Mouse (Mus musculus): ENCODE results near the gene Plekhh3. TPM values are rescaled to one million over a fixed set of nuclear protein-coding genes. Genes with fewer than 3 reads are reported as not detected.

Gene Plekhh3
- polyA plus RNA-seq, 1 experiment from 2014 or later: 12.3 TPM

DNA sequence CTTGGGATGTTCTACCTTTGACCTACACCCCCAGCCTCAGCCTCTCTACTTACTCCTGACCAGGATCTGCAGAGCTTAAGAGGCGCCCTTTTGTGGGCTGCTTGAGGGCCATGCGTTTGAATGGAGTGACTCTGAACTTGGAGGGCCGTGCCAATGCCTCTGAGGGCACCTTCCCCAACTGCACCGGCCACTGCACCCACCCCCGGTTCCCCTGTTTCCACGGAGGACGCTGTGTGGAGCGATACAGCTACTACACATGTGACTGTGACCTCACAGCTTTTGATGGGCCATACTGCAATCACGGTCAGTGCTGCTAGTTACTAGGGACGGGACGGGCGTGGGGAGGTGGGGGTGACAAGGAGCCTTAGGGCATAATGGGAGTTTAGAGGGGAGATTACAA is 13.8 kb upstream of the Plekhh3 start:
- Histone ChIP-seq H3K27me3 (peaks cover 18% of the 10 kb centered on the region; the same call in 1 of the 2 replicates), H3K4me2 (replicated peaks) (no peak overlapping the region), H3K4me3 (no peak overlapping the region), H3K9ac (replicated peaks) (no peak overlapping the region), H3K4me1 (peaks cover 11% of the 10 kb centered on the region), H3K9me3 (no peaks in the 10 kb centered on the region), H3K27ac (replicated peaks) (no peak overlapping the region), H3K36me3 (no peaks in the 10 kb centered on the region)
- WGBS: 89% methylated on average over 12 of the region's 12 CpGs
- ATAC-seq (ENCODE audit: low FRiP score, low read depth): no peak

DNA sequence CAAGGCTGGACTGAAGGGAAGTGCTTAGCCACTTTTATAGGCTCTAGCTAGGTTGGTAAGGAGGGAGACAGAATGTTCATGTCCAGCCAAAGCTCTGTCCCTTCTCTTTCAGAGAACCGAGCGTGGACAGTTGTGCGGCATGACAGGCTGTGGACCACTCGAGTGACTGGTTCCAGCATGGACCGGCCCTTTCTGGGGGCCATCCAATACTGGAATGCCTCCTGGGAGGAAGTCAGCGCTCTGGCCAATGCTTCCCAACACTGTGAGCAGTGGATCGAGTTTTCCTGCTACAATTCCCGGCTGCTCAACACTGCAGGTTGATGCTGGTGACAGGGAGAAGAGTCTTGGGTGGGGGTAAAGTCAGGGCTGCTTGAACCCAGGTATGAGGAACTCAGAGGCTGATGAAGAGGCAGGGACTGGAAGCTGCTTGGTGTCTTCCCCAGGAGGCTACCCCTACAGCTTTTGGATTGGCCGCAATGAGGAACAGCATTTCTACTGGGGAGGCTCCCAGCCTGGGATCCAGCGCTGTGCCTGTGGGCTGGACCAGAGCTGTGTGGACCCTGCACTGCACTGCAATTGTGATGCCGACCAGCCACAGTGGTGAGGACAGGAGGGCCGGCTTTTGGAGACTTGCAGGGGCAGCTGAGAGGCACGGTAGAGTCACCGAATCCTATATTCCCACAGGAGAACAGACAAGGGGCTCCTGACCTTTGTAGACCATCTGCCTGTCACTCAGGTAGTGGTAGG is 11.8 kb upstream of the Plekhh3 start:
- H3K36me3 ChIP-seq: no peaks in the 10 kb centered on the region
- H3K9me3 ChIP-seq: no peaks in the 10 kb centered on the region
- H3K9ac ChIP-seq (replicated peaks): 0 out of 2 replicates have a peak overlapping the region, but pooled peaks have one; percentile 24
- H3K27ac ChIP-seq (replicated peaks): no peak overlapping the region
- 81% methylated on average over 14 of the region's 14 CpGs for WGBS
- H3K4me3 ChIP-seq: no peak overlapping the region
- no peak for ATAC-seq (ENCODE audit: low FRiP score, low read depth)
- peaks cover 2% of the 10 kb centered on the region; the same call in 1 of the 2 replicates for H3K4me1 ChIP-seq
- H3K4me2 ChIP-seq (replicated peaks): no peak overlapping the region
- H3K27me3 ChIP-seq: peaks cover 36% of the 10 kb centered on the region

DNA sequence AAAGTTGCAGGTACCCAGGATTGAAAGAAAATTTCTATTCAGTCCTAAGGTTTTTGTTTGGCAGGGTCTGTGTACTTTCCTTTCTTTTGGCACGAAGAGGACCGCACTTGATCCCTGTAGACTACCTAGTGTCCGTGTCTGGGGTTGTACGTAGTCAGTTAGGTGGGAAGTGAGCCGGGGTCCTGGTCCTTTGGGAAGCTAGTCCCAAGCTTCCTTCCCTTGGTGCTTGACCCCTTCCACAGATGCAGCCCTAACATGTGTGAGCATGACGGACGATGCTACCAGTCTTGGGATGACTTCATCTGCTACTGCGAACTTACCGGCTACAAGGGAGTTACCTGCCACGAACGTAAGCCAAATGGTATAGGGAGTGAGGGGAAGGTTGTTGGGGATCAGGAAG is 10.8 kb upstream of the Plekhh3 start:
- 93% methylated on average over 11 of the region's 11 CpGs for WGBS
- H3K4me2 ChIP-seq (replicated peaks): no peak overlapping the region
- no peaks in the 10 kb centered on the region for H3K36me3 ChIP-seq
- H3K27me3 ChIP-seq: peaks cover 46% of the 10 kb centered on the region
- H3K4me1 ChIP-seq: peaks cover 7% of the 10 kb centered on the region
- H3K4me3 ChIP-seq: no peak overlapping the region
- H3K9ac ChIP-seq (replicated peaks): no peak overlapping the region
- H3K27ac ChIP-seq (replicated peaks): no peak overlapping the region
- ATAC-seq (ENCODE audit: low FRiP score, low read depth): no peak
- H3K9me3 ChIP-seq: no peaks in the 10 kb centered on the region

DNA sequence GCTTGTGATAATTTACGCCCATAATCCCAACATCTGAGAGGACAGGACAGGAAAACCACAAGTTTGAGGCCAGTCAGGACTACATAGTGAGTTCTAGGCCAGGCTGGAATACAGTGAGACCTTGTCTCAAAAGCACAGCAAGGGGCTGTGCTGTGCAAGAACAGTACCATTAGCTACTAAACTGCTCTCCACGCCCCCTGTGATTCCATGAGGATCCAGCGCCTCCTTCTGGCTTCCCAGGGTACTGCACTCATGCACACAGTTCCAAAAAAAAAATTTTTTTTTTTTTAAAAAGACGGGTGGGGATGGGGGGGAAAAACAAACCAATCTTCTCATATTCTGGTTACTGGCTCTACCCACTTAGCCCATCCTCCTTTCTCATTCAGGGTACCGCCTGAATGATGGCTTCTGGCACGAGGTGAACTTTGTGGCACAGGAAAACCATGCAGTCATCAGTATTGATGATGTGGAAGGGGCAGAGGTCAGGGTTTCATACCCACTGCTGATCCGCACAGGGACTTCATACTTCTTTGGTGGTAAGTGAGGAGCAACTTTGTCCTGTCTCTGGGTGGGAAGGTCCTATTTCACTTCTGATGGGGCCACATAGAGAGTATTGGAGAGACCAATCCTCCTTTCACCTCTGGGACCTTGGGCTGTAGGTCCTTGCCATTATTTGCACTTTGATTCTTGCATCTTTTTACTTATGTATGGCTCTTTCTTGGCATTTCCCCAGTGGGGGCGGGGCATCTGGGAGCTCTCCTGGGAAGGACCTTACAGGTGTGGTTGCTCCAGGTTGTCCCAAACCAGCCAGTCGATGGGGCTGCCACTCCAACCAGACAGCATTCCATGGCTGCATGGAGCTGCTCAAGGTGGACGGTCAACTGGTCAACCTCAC is 9.9 kb upstream of the Plekhh3 start:
- Histone ChIP-seq H3K36me3 (no peaks in the 10 kb centered on the region), H3K4me2 (replicated peaks) (no peak overlapping the region), H3K4me1 (peaks cover 16% of the 10 kb centered on the region), H3K27ac (replicated peaks) (no peak overlapping the region), H3K4me3 (no peak overlapping the region), H3K27me3 (peaks cover 55% of the 10 kb centered on the region), H3K9me3 (no peaks in the 10 kb centered on the region), H3K9ac (replicated peaks) (no peak overlapping the region)
- no peak for ATAC-seq (ENCODE audit: low FRiP score, low read depth)
- WGBS: 44% methylated on average over 10 of the region's 10 CpGs

DNA sequence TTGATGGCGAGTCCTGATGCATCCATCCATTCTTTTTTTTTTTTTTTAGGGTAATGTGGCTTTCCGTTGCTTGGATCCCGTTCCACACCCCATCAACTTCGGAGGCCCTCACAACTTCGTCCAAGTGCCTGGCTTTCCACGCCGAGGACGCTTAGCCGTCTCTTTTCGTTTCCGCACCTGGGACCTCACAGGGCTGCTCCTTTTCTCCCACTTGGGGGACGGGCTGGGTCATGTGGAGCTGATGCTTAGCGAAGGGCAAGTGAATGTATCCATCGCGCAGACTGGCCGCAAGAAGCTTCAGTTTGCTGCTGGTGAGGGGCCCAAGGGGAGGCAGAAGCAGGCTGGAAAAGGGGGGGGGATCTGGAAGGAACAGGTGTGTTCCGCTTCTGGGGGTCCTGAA is 9.1 kb upstream of the Plekhh3 start:
- H3K9me3 ChIP-seq: no peaks in the 10 kb centered on the region
- H3K4me1 ChIP-seq: peaks cover 20% of the 10 kb centered on the region
- no peaks in the 10 kb centered on the region for H3K36me3 ChIP-seq
- H3K4me2 ChIP-seq (replicated peaks): no peak overlapping the region
- peaks cover 63% of the 10 kb centered on the region for H3K27me3 ChIP-seq
- no peak overlapping the region for H3K9ac ChIP-seq (replicated peaks)
- ATAC-seq (ENCODE audit: low FRiP score, low read depth): no peak
- H3K27ac ChIP-seq (replicated peaks): no peak overlapping the region
- WGBS: 65% methylated on average over 17 of the region's 17 CpGs
- no peak overlapping the region for H3K4me3 ChIP-seq

DNA sequence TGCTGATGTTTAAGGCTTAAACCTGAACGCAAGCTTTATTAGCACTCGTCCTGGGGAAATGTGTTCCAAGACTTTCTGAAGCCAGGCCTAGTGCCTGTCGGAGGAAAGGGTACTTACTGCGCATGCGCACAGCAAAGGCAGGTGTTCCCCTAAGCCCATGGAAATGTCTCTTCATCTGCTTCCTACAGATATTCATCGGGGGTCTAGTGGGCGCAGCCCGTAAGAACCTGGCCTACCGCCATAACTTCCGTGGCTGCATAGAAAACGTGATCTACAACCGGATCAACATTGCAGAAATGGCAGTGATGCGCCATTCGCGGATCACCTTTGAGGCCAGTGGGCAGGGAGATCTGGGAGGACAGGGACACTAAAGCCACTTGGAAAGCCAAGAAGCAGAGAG is 8.2 kb upstream of the Plekhh3 start:
- no peak for ATAC-seq (ENCODE audit: low FRiP score, low read depth)
- Histone ChIP-seq H3K36me3 (no peaks in the 10 kb centered on the region), H3K9ac (replicated peaks) (no peak overlapping the region), H3K4me1 (peaks cover 28% of the 10 kb centered on the region), H3K4me2 (replicated peaks) (no peak overlapping the region), H3K27ac (replicated peaks) (no peak overlapping the region), H3K27me3 (peaks cover 73% of the 10 kb centered on the region), H3K9me3 (no peaks in the 10 kb centered on the region), H3K4me3 (no peak overlapping the region)
- WGBS: 85% methylated on average over 15 of the region's 15 CpGs

- no peak for ATAC-seq (ENCODE audit: low FRiP score, low read depth)
- no peak overlapping the region for H3K4me2 ChIP-seq (replicated peaks)
- H3K9me3 ChIP-seq: no peaks in the 10 kb centered on the region
- peaks cover 37% of the 10 kb centered on the region for H3K4me1 ChIP-seq
- no peaks in the 10 kb centered on the region for H3K36me3 ChIP-seq
- H3K4me3 ChIP-seq: no peak overlapping the region
- peaks cover 78% of the 10 kb centered on the region for H3K27me3 ChIP-seq
- 51% methylated on average over 36 of the region's 36 CpGs for WGBS
- H3K27ac ChIP-seq (replicated peaks): no peak overlapping the region
- H3K9ac ChIP-seq (replicated peaks): no peak overlapping the region
Observed at GRCm38 (mm10) chr11:101178061-101179058, 7.2 kb upstream of the Plekhh3 start.

- Histone ChIP-seq H3K9ac (replicated peaks) (no peak overlapping the region), H3K9me3 (no peaks in the 10 kb centered on the region), H3K27me3 (peaks cover 80% of the 10 kb centered on the region), H3K4me2 (replicated peaks) (peak overlapping the region; percentile 52), H3K36me3 (no peaks in the 10 kb centered on the region), H3K4me3 (0 out of 2 replicates have a peak overlapping the region, but pooled peaks have one; percentile 35), H3K4me1 (peaks cover 48% of the 10 kb centered on the region), H3K27ac (replicated peaks) (no peak overlapping the region)
- WGBS: 24% methylated on average over 22 of the region's 22 CpGs
- no peak for ATAC-seq (ENCODE audit: low FRiP score, low read depth)
Observed at GRCm38 (mm10) chr11:101176933-101177773, 6.0 kb upstream of the Plekhh3 start.

GRCm38 (mm10) chr11:101176117-101176691 is 5.1 kb upstream of the Plekhh3 start:
- H3K4me1 ChIP-seq: peaks cover 55% of the 10 kb centered on the region
- H3K4me2 ChIP-seq (replicated peaks): peak overlapping the region; percentile 52
- peak overlapping the region; percentile 35 for H3K4me3 ChIP-seq
- H3K27me3 ChIP-seq: peaks cover 82% of the 10 kb centered on the region
- WGBS: under 1% methylated on average over 25 of the region's 25 CpGs
- H3K36me3 ChIP-seq: no peaks in the 10 kb centered on the region
- peak overlapping the region; percentile 39 for H3K9ac ChIP-seq (replicated peaks)
- no peaks in the 10 kb centered on the region for H3K9me3 ChIP-seq
- no peak for ATAC-seq (ENCODE audit: low FRiP score, low read depth)
- H3K27ac ChIP-seq (replicated peaks): no peak overlapping the region

- no peak overlapping the region for H3K27ac ChIP-seq (replicated peaks)
- no peak for ATAC-seq (ENCODE audit: low FRiP score, low read depth)
- WGBS: 9% methylated on average over 11 of the region's 11 CpGs
- peaks cover 55% of the 10 kb centered on the region for H3K4me1 ChIP-seq
- no peaks in the 10 kb centered on the region for H3K36me3 ChIP-seq
- H3K4me3 ChIP-seq: peak overlapping the region; percentile 35
- peak overlapping the region; percentile 52 for H3K4me2 ChIP-seq (replicated peaks)
- H3K9me3 ChIP-seq: no peaks in the 10 kb centered on the region
- H3K9ac ChIP-seq (replicated peaks): peak overlapping the region; percentile 39; the same call in 1 of the 2 replicates
- H3K27me3 ChIP-seq: peaks cover 82% of the 10 kb centered on the region
Observed at GRCm38 (mm10) chr11:101175636-101176116, 4.5 kb upstream of the Plekhh3 start.

All from midbrain, embryonic 12.5 days (tissue).